Mouse (Mus musculus) ZHBTc4 (cell line): ENCODE results near the gene Lrtm1.

Experiments
- DNase-seq: peaks from one replicate; pipeline ENCODE4 v3.0.0-alpha.2; 2011; ENCODE audit warnings: low read depth, low spot score

The Lrtm1 gene

DNA sequence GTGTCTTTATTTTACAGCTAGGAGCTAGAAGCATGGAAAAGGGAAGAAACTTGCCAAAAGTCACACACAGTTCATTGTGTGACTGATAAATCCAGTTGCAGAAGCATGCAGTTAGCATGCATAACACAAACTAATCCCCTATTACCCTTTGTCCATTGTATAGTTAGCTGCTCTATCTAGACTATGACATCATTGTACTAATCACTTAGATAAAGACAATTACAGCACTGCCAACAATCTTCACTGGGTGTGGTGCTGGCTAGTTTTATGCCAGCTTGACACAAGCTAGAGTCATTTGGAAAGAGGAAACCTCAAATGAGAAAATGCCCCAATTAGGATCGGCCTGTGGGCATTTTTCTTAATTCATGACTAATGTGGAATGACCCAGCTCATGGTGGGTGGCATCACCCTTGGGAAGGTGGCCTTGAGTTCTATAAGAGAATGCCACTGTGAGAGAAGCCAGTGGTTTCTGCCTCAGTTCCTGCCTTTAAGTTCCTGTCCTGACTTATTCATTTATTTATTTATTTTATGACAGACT is 13.9 kb downstream of the Lrtm1 start:
- DNase-seq = no peak

GRCm38 (mm10) chr14:29038246-29038645 is 20.2 kb downstream of the Lrtm1 start:
- no peak for DNase-seq

DNA sequence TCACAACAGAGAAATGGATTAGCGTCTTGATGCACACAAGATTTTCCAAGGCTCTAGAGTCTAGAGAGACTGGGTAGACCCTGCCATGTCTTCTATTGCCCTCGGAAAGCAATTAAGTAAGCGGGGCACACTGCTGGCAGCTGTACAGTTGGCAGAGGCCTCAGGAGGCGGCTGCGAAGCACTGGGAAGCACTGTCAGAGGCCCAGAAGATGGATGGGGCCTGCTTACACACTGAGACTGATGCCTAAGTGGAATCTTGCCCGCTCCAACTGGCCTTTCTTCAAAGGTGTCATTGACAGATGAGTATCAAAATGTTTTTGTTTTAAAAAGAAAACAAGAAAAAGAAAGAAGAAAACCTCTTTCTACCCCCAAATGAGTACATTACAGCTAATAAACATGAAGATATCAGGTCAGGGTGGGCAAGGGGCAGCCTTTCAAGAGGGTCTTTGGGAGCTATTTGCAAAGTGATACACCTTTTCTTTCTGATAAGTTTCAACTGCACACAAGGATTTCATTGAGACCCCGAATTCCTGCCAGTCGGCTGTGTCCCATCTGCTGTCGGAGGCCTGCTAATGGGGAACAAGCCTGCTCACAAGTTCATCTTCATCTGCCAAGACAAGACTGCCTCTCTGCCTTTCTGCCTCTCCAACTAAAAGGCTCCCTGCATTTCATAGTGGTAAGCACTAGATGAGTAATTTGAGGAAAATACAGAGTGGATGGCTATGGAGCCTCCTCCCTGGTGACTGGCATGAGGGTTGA is 22.8 kb downstream of the Lrtm1 start:
- no peak for DNase-seq

DNA sequence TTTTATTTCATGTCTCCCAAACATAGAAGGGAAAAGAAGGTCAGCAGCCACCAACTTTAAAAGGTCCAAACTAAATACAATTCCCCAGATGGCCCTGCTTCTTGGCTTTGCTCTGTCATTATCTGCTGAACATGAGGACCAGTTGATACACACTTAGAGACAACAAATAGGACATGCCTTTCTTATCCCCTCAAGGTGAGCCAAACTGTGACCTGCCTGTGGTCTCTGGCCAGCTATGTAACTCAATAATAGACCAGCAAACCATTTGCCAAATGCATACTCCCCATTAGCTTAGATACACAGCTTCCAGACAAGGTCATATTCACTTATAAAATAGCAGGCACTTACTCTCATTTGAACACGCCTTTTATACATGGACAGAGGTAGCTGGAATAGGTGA is 23.5 kb downstream of the Lrtm1 start:
- DNase-seq = no peak

GRCm38 (mm10) chr14:29042355-29042754 is 24.3 kb downstream of the Lrtm1 start:
- DNase-seq = no peak

GRCm38 (mm10) chr14:29051951-29052835 is 34.2 kb downstream of the Lrtm1 start:
- DNase-seq = peak; percentile 23

DNA sequence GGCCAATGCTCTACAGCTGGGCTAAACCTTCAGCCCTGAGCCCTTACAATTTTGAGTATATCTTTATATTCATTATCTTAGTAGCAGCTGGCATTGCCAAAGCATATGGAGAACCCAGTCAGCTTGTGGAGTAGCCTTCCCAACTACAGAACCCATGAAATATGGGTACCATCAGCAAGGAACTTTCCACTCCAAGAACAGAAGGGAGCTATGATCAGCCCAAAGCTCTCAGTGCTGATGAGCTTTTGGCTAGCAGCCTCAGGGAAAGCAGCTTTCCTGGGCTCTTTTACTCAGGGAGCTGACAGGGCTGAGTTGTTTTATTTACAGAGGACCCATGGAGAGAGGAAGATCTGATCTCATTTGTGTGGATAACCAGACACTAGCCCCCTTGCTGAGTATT is 42.7 kb downstream of the Lrtm1 start:
- DNase-seq = no peak

DNA sequence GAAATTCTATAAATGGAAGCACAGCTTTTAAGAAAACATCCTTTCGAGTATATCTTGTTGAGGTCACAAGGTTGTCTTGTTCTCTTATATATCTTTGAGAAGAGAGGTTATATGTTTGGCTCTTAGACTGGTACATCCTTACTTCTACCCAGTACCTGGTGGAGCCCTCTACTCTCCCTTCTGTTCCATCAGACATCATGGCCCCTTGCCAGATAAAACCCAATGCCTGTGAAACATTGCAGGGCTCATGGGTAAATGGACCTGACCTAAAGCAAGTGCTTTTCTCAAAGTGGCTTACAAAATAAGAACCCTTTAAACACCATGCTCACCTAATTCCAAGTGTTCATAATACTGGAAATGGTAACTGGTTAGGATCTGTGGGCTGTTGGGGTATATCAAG is 43.5 kb downstream of the Lrtm1 start:
- DNase-seq = no peak

DNA sequence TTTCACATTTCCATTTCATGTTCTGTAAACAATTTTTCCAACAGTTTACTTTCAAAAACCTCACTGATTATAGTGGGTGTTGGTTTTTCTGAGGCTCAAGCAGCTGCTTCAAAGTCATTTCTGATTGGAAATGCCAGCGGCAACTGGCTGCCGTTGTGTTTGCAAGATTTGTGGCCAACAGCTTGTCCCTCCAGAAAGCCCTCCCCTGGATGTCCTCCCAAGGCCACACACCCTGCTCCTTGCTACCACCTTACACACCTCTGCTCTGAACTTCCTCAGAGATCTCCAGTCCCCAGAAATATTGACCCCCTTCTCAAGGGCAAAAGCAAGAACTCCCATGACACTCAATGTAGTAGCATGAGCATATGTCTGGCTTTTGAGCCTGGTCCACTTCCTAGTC is 44.7 kb downstream of the Lrtm1 start:
- DNase-seq = no peak

DNA sequence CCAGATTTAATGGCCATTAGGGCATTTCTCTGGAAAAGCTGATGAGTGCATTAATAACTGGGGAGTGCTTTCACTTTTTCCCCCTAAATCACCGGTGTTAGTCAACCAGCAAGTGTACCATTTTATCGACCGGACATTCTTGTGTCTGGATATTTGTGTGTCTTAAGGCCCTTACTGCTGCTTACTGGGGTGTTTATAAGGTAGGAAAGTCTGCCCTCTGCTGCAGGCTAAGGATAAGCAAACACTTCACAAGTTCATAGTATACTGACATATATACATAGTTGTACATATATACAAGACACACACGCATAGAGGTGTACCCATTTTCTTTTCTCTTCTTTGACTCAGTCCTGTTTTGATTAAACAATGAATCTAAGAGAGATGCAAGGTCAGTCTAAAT is 55.7 kb downstream of the Lrtm1 start:
- no peak for DNase-seq

GRCm38 (mm10) chr14:29077418-29077817 is 59.4 kb downstream of the Lrtm1 start:
- no peak for DNase-seq

- no peak for DNase-seq
Measured at GRCm38 (mm10) chr14:29080228-29080627, 62.2 kb downstream of the Lrtm1 start.

DNA sequence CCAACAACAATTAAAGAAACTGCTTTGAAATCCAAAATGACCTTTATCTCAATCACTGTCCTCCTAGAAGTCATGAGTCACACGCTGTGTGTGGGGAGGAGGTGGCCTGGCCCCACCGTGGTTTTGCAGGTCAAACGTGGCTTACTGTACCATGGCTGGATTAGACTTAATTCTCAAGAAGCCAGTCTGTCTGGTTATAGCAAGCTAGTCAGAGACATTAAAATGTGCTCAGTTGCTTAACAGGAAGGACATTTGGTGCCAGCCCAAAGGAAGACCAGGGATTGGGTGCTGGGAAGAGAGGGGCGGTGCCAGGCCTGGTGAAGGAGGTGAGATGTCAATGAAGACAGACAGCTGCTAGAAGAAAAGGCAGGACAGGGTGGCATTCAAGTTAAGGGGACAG is 62.6 kb downstream of the Lrtm1 start:
- DNase-seq = no peak

DNA sequence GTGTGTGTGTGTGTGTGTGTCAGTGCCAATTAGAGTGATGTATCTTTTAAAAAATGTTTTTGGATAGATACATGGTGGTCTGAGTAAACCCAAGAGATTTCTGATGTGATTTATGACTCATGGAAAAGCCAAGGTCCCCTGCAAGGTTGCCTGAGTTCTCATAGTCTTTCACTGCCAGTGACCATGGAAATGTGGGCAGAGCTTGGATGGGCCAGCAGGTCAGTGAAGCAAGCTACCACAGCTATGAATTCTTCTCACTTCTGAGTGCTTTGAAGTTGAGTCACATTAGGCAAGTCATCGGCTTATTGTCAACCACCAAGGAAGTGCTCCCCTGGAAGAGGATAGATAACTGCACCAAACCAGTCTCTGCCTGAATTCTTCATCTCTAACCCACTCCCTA is 64.2 kb downstream of the Lrtm1 start:
- no peak for DNase-seq
